Comparison of ENCODE assay signal across 13 mouse cellular contexts in the genomic region with DNA sequence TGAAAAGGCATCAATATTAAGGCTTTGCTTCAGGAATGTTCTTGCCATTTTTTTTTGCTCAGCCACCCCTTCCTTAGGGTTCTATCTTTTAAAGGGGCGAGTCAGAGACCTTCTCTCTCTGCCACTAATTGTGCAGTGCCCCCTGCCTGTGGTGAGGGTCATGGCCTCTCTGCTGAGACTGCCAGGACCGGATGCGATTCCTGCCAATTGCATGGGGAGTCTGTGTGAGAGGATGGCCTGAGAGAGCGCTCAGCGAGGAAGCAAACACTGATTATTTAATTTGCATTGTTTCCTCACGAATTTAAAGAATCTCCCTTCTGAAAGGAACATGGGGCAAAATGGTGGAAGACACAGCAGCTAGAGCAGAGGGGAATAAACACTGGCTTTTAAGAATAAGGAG.
A peak's percentile ranks its signal among the peaks of the same experiment; 100 is the strongest.
DNase-seq lines count a peak whose midpoint lies in the region; ATAC-seq and TF ChIP-seq lines count a peak whose summit lies in the region.
"Had no signal": no experiment of that assay in that cellular context is flagged by ENCODE, and none has a peak within 500 bp of the region (broad histone marks: within the 10 kb centered on the region; RNA-seq: fewer than 3 reads in every experiment).

No protein-coding gene starts in this region.

- no peaks in the 10 kb centered on the region for H3K27me3 ChIP-seq in kidney, postnatal 0 days (ENCODE audit: insufficient read depth, low read length)
- H3K27me3 ChIP-seq in forebrain, embryonic 14.5 days (replicated peaks; ENCODE audit: control insufficient read depth, insufficient read depth, low read length) = no peaks in the 10 kb centered on the region
- H3K27me3 ChIP-seq: lung, embryonic 15.5 days had no signal

- H3K27ac ChIP-seq in kidney, postnatal 0 days = no peak overlapping the region
- H3K27ac ChIP-seq in forebrain, embryonic 14.5 days (ENCODE audit: low read depth, low read length) = no peak overlapping the region
- H3K27ac ChIP-seq: heart, embryonic 10.5 days; lung, embryonic 15.5 days had no signal

- 64% methylated on average over 6 of the region's 6 CpGs for WGBS in kidney, postnatal 0 days
- 36% methylated on average over 6 of the region's 6 CpGs for WGBS in forebrain, embryonic 14.5 days

- H3K4me2 ChIP-seq in kidney, postnatal 0 days (ENCODE audit: low read length) = no peak overlapping the region
- no peak overlapping the region for H3K4me2 ChIP-seq in forebrain, embryonic 14.5 days (ENCODE audit: low read length)
- H3K4me2 ChIP-seq: lung, embryonic 15.5 days had no signal

- peak; percentile 16; the same call in 1 of the 2 replicates for TF ChIP-seq CTCF in kidney, postnatal 0 days (IDR thresholded peaks at IDR 0.05; ENCODE audit: low read depth)

- no peak for ATAC-seq in kidney, postnatal 0 days (replicated peaks; ENCODE audit: low FRiP score, low read depth)
- peak; percentile 70 for ATAC-seq in forebrain, embryonic 14.5 days
- ATAC-seq: inflammation-experienced regulatory T-cells, adult 6 months had no signal

- no peaks in the 10 kb centered on the region for H3K4me1 ChIP-seq in kidney, postnatal 0 days (replicated peaks; ENCODE audit: insufficient read depth, low read length)
- H3K4me1 ChIP-seq in forebrain, embryonic 14.5 days (ENCODE audit: control insufficient read depth, insufficient read depth, low read length) = no peaks in the 10 kb centered on the region
- H3K4me1 ChIP-seq: heart, embryonic 10.5 days; lung, embryonic 15.5 days had no signal

- no peaks in the 10 kb centered on the region for H3K9me3 ChIP-seq in kidney, postnatal 0 days (replicated peaks; ENCODE audit: low read length)
- H3K9me3 ChIP-seq in forebrain, embryonic 14.5 days (replicated peaks; ENCODE audit: control insufficient read depth, low read length) = no peaks in the 10 kb centered on the region
- H3K9me3 ChIP-seq: heart, embryonic 10.5 days; lung, embryonic 15.5 days had no signal

- no peak overlapping the region for H3K9ac ChIP-seq in kidney, postnatal 0 days (ENCODE audit: low read depth, low read length)
- H3K9ac ChIP-seq in forebrain, embryonic 14.5 days (ENCODE audit: low read length) = no peak overlapping the region
- H3K9ac ChIP-seq: lung, embryonic 15.5 days had no signal

- no peak overlapping the region for H3K4me3 ChIP-seq in kidney, postnatal 0 days (replicated peaks; ENCODE audit: low read depth, low read length)
- H3K4me3 ChIP-seq in forebrain, embryonic 14.5 days (ENCODE audit: low read depth, low read length) = no peak overlapping the region
- H3K4me3 ChIP-seq: heart, embryonic 10.5 days; lung, embryonic 15.5 days had no signal

- DNase-seq in kidney, postnatal 0 days (ENCODE audit: low spot score) = no peak
- DNase-seq in kidney, adult 8-10 months = no peak
- peak; percentile 23 for DNase-seq in R1 (ENCODE audit: low read depth, low spot score)
- DNase-seq in forebrain, embryonic 14.5 days (ENCODE audit: low spot score) = peak; percentile 38
- DNase-seq in lung, postnatal 14 days = peak; percentile 16
- no peak for DNase-seq in urinary bladder, postnatal 10 days (ENCODE audit: low spot score)
- DNase-seq in B cell, adult 2 months = no peak
- no peak for DNase-seq in spleen, adult 18-20 months
- DNase-seq: cerebellum, adult 9-11 months; kidney, postnatal 25 days had no signal

- no peaks in the 10 kb centered on the region for H3K36me3 ChIP-seq in kidney, postnatal 0 days (ENCODE audit: insufficient read depth, low read length)
- no peaks in the 10 kb centered on the region for H3K36me3 ChIP-seq in forebrain, embryonic 14.5 days (ENCODE audit: control insufficient read depth, insufficient read depth, low read length)
- H3K36me3 ChIP-seq: heart, embryonic 10.5 days; lung, embryonic 15.5 days had no signal

Comparison
In these comparisons a context has a peak if more than half of its experiments do, and no peak if none do; other contexts are left out.
1. DNase-seq: peak in R1 (single experiment), forebrain, embryonic 14.5 days (single experiment) and lung, postnatal 14 days (single experiment); none in kidney, postnatal 0 days (single experiment), kidney, adult 8-10 months (0 of 2), urinary bladder, postnatal 10 days (single experiment), B cell, adult 2 months (0 of 2) and spleen, adult 18-20 months (0 of 2).